Mouse (Mus musculus) midbrain, embryonic 15.5 days (tissue): ENCODE measurements around the gene Npc1l1. TPM values are rescaled to one million over a fixed set of nuclear protein-coding genes. Genes with fewer than 3 reads are reported as not detected.
A peak's percentile ranks its signal among the peaks of the same experiment; 100 is the strongest.

Experiments
- ATAC-seq: fragments of 200-750 bp; cut with Nextera tagmentation; replicated peaks from 2 replicates; pipeline ENCODE4 v1.8.0; 2017; ENCODE audit warnings: moderate TSS enrichment
- H3K27ac ChIP-seq: fragments of 300-500 bp; sonication (generic); 2 replicates; pipeline ENCODE4 v1.5.1; 2015; ENCODE audit warnings: mild to moderate bottlenecking, inconsistent platforms
- H3K27me3 ChIP-seq: fragments of 300-500 bp; sonication (generic); replicated peaks from 2 replicates; pipeline ENCODE4 v1.6.1; 2015; ENCODE audit warnings: inconsistent platforms
- H3K36me3 ChIP-seq: fragments of 300-500 bp; sonication (generic); replicated peaks from 2 replicates; pipeline ENCODE4 v1.6.1; 2015; ENCODE audit warnings: inconsistent platforms
- H3K4me1 ChIP-seq: fragments of 300-500 bp; sonication (generic); 2 replicates; pipeline ENCODE4 v1.6.1; 2015; ENCODE audit warnings: inconsistent platforms
- H3K4me2 ChIP-seq: fragments of 300-500 bp; sonication (generic); 2 replicates; pipeline ENCODE4 v1.6.1; 2015; ENCODE audit warnings: inconsistent platforms, mild to moderate bottlenecking, moderate library complexity
- H3K4me3 ChIP-seq: fragments of 300-500 bp; sonication (generic); 2 replicates; pipeline ENCODE4 v1.5.1; 2015; ENCODE audit warnings: mild to moderate bottlenecking, inconsistent platforms
- H3K9ac ChIP-seq: fragments of 300-500 bp; sonication (generic); 2 replicates; pipeline ENCODE4 v1.6.1; 2015; ENCODE audit warnings: mild to moderate bottlenecking, inconsistent platforms
- H3K9me3 ChIP-seq: fragments of 300-500 bp; sonication (generic); 2 replicates; pipeline ENCODE4 v1.6.1; 2016; ENCODE audit warnings: inconsistent platforms
- WGBS: fragments of 180-500 bp; shearing (Covaris S2); methylation state at CpG from one replicate; pipeline ENCODE4 v1.1.7; 2015; ENCODE audit warnings: mixed read lengths; 5-methylcytosine and 5-hydroxymethylcytosine counted together
- polyA plus RNA-seq: library from polyadenylated mRNA; unstranded; fragments of >200 nt; fragmentation: Nextera tagmentation; extraction: Ambion mirVana; gene quantifications from 2 replicates; pipeline ENCODE4 v1.2.1, GENCODE M21; 2015

Npc1l1 gene
- polyA plus RNA-seq, 1 experiment from 2014 or later, result 0.08 TPM

- no peaks in the 10 kb centered on the region for H3K9me3 ChIP-seq
- H3K4me3 ChIP-seq, result peak within 1 kb of the TSS; percentile 81
- peak within 1 kb of the TSS; percentile 92 for H3K4me2 ChIP-seq
- ATAC-seq, result peak; percentile 97
- H3K36me3 ChIP-seq, result no peaks in the 10 kb centered on the region
- no peaks in the 10 kb centered on the region for H3K27me3 ChIP-seq
- H3K27ac ChIP-seq, result peak within 1 kb of the TSS; percentile 97
- under 1% methylated on average over 39 of the region's 39 CpGs for WGBS
- peak within 1 kb of the TSS; percentile 88 for H3K9ac ChIP-seq
- H3K4me1 ChIP-seq, result peaks cover 33% of the 10 kb centered on the region
These were observed 29.8 kb downstream of the Npc1l1 start, which contains the start of gene Nudcd3 for GRCm38 (mm10) chr11:6200087-6200569. Nudcd3 (minus strand) TSS chr11:6200415.

DNA sequence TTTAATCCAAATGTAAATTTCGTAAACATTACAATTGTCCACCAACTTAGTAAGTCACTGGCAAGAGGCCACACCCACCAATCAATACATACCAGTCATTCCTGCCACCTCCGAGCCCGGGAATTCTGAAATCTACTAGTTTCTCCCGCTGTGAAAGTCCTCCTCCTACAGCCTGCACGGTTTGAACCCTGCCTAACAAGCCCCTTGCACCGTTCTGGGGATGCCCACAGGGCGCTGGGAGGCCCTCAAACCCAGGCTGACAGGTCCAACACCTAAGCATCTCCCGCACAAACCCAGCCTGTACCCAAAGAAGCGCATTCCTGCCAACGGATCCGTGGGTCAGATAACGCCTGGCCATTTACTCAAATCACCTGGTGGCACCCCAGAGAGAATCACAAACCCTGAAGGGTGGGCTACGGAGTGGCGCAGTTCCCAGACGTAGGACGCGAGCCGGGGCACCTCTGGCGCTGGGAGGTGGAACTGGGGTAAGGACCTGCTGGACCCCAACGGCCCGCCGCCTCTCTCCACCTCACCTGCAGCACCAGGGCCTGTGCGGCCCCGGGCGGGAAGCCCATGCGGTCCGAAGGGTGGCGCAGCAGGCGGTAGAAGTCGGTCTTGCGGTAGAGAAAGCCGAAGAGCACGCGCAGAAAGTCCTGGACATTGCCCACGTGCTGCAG, 30.4 kb downstream of the Npc1l1 start, which contains the start of gene A730071L15Rik:
A730071L15Rik (plus strand) TSS at position 620 of the 677 bp plus-strand sequence.
- Histone ChIP-seq H3K27ac (peak within 1 kb of the TSS; percentile 97), H3K36me3 (no peaks in the 10 kb centered on the region), H3K4me2 (peak within 1 kb of the TSS; percentile 92), H3K9me3 (no peaks in the 10 kb centered on the region), H3K4me3 (peak within 1 kb of the TSS; percentile 81), H3K4me1 (peaks cover 33% of the 10 kb centered on the region), H3K27me3 (no peaks in the 10 kb centered on the region), H3K9ac (peak within 1 kb of the TSS; percentile 88)
- ATAC-seq, result peak; percentile 82
- WGBS, result 2% methylated on average over 35 of the region's 35 CpGs

DNA sequence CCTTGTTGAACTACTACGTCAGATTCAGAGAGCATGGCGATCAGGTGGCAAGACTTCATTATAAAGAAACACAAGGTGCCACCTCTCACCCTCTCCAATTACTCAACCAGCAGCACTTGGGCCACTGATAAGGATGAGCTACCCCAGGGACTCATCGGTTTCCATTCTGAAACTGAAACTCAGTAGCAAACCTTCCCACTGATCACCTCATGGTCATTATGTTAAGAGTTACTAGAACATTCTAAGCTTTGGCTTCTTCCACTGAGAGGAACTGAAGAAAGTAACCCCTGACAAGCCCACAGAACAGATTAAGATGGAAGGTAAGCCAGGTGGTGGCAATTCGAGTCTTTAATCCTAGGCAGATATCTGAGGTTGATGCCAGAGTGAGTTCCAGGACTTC, 31.5 kb downstream of the Npc1l1 start:
- Histone ChIP-seq H3K9ac (no peak overlapping the region), H3K9me3 (no peaks in the 10 kb centered on the region), H3K4me1 (peaks cover 33% of the 10 kb centered on the region), H3K27me3 (no peaks in the 10 kb centered on the region), H3K27ac (no peak overlapping the region), H3K36me3 (no peaks in the 10 kb centered on the region), H3K4me3 (peak overlapping the region; percentile 81; the same call in 1 of the 2 replicates), H3K4me2 (peak overlapping the region; percentile 92)
- 95% methylated on average over 4 of the region's 4 CpGs for WGBS
- no peak for ATAC-seq

- no peak for ATAC-seq
- WGBS, result 92% methylated on average over 8 of the region's 8 CpGs
These were observed 33.2 kb downstream of the Npc1l1 start for GRCm38 (mm10) chr11:6196780-6197179.

GRCm38 (mm10) chr11:6187878-6188277, 42.1 kb downstream of the Npc1l1 start:
- 8% methylated on average over 2 of the region's 2 CpGs for WGBS
- peaks cover under 1% of the 10 kb centered on the region for H3K36me3 ChIP-seq
- H3K9me3 ChIP-seq, result no peaks in the 10 kb centered on the region
- no peak overlapping the region for H3K4me2 ChIP-seq
- H3K9ac ChIP-seq, result no peak overlapping the region
- H3K4me1 ChIP-seq, result peaks cover 25% of the 10 kb centered on the region
- no peaks in the 10 kb centered on the region for H3K27me3 ChIP-seq
- no peak overlapping the region for H3K27ac ChIP-seq
- ATAC-seq, result peak; percentile 79
- no peak overlapping the region for H3K4me3 ChIP-seq

More at GRCm38 (mm10) chr11:6196780-6197179, 33.2 kb downstream of the Npc1l1 start:
- Histone ChIP-seq H3K4me1 (peaks cover 33% of the 10 kb centered on the region), H3K36me3 (peaks cover 4% of the 10 kb centered on the region), H3K4me3 (no peak overlapping the region), H3K27ac (no peak overlapping the region), H3K9ac (no peak overlapping the region), H3K27me3 (no peaks in the 10 kb centered on the region), H3K4me2 (no peak overlapping the region), H3K9me3 (no peaks in the 10 kb centered on the region)

DNA sequence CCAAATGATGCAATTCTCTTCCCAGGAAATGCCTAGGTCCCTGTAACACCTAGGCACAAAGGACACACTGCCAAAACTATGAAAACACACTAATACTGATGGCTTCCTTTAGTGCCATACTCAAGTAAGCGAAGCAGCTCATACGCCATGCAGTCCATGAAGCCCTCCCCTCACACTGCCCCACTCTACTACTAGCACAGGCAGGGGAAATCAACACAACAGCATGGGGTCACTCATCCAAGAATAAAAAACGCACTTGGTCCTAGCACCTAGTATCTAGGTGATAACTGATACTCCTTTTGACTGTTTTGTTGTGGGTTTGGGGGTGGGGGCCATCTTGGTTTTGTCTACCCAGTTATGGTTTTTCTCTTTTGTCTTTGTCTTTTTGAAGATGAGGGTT, 42.5 kb downstream of the Npc1l1 start:
- WGBS, result 86% methylated on average over 3 of the region's 3 CpGs
- H3K9ac ChIP-seq, result no peak overlapping the region

GRCm38 (mm10) chr11:6184202-6184935, 45.6 kb downstream of the Npc1l1 start:
- Histone ChIP-seq H3K4me2 (no peak overlapping the region), H3K9me3 (no peaks in the 10 kb centered on the region), H3K4me1 (peaks cover 28% of the 10 kb centered on the region), H3K9ac (no peak overlapping the region), H3K27ac (no peak overlapping the region), H3K27me3 (no peaks in the 10 kb centered on the region), H3K36me3 (no peaks in the 10 kb centered on the region), H3K4me3 (no peak overlapping the region)
- ATAC-seq, result no peak
- 63% methylated on average over 11 of the region's 11 CpGs for WGBS

More for the DNA sequence above, 42.5 kb downstream of the Npc1l1 start:
- no peak overlapping the region for H3K4me2 ChIP-seq
- no peak overlapping the region for H3K4me3 ChIP-seq
- peaks cover 27% of the 10 kb centered on the region for H3K4me1 ChIP-seq
- H3K27ac ChIP-seq, result no peak overlapping the region
- H3K9me3 ChIP-seq, result no peaks in the 10 kb centered on the region
- ATAC-seq, result peak; percentile 49
- no peaks in the 10 kb centered on the region for H3K27me3 ChIP-seq
- no peaks in the 10 kb centered on the region for H3K36me3 ChIP-seq

- Histone ChIP-seq H3K9me3 (no peaks in the 10 kb centered on the region), H3K4me1 (peaks cover 35% of the 10 kb centered on the region), H3K9ac (no peak overlapping the region), H3K27ac (0 out of 2 replicates have a peak overlapping the region, but pooled peaks have one; percentile 9), H3K27me3 (no peaks in the 10 kb centered on the region), H3K4me2 (no peak overlapping the region), H3K36me3 (no peaks in the 10 kb centered on the region), H3K4me3 (no peak overlapping the region)
- ATAC-seq, result no peak
- 43% methylated on average over 2 of the region's 2 CpGs for WGBS
These were observed 46.7 kb downstream of the Npc1l1 start for GRCm38 (mm10) chr11:6183246-6183645.

DNA sequence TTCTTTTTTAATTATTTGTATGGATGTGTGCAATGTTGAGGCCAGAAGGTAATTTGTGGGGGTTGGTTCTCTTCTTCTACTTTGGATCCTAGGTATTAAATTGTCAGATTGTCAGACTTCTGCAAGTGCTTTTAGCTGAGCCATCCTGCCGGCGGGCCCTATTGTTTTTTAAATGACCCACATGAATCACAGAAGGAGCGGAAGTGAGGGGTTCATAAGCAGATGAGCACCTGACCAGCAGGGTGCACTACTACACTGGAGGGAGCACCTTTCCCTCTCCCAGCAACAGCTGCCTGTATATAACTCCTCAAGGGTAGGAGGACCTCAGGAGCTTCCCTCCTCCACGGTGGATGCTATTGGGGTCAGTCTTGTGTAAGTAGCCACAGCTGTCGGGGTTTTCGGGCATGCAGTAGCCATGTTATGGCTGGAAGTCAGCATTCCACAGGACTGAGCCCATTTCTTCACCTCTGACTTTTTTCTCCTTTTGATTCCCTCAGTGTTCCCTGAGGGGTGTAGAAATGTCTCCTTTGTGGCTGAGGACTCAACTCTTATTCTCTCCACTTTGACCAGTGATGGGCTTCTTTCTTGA, 49.0 kb downstream of the Npc1l1 start:
- no peak for ATAC-seq
- no peak overlapping the region for H3K4me3 ChIP-seq
- no peaks in the 10 kb centered on the region for H3K27me3 ChIP-seq
- 58% methylated on average over 6 of the region's 6 CpGs for WGBS
- H3K27ac ChIP-seq, result no peak overlapping the region
- peaks cover 25% of the 10 kb centered on the region for H3K4me1 ChIP-seq
- no peaks in the 10 kb centered on the region for H3K36me3 ChIP-seq
- H3K9ac ChIP-seq, result no peak overlapping the region
- no peaks in the 10 kb centered on the region for H3K9me3 ChIP-seq
- no peak overlapping the region for H3K4me2 ChIP-seq

GRCm38 (mm10) chr11:6179194-6179593, 50.7 kb downstream of the Npc1l1 start:
- no peak for ATAC-seq
- 0 out of 2 replicates have a peak overlapping the region, but pooled peaks have one; percentile 6 for H3K27ac ChIP-seq

GRCm38 (mm10) chr11:6178673-6179166, 51.2 kb downstream of the Npc1l1 start:
- no peak for ATAC-seq
- Histone ChIP-seq H3K27me3 (no peaks in the 10 kb centered on the region), H3K9me3 (no peaks in the 10 kb centered on the region), H3K27ac (0 out of 2 replicates have a peak overlapping the region, but pooled peaks have one; percentile 6), H3K4me3 (no peak overlapping the region), H3K36me3 (no peaks in the 10 kb centered on the region), H3K9ac (no peak overlapping the region), H3K4me2 (no peak overlapping the region), H3K4me1 (peaks cover 16% of the 10 kb centered on the region)
- WGBS, result 11% methylated on average over 2 of the region's 2 CpGs

More at GRCm38 (mm10) chr11:6179194-6179593, 50.7 kb downstream of the Npc1l1 start:
- Histone ChIP-seq H3K9me3 (no peaks in the 10 kb centered on the region), H3K4me1 (peaks cover 20% of the 10 kb centered on the region), H3K36me3 (no peaks in the 10 kb centered on the region), H3K27me3 (no peaks in the 10 kb centered on the region), H3K4me3 (no peak overlapping the region), H3K9ac (no peak overlapping the region), H3K4me2 (no peak overlapping the region)
- WGBS, result 12% methylated on average over 8 of the region's 8 CpGs
